Mouse (Mus musculus): ENCODE measurements around the gene Ncor2. TPM values are rescaled to one million over a fixed set of nuclear protein-coding genes. Genes with fewer than 3 reads are reported as not detected.
A peak's percentile ranks its signal among the peaks of the same experiment; 100 is the strongest.

Ncor2 gene
- polyA plus RNA-seq, 1 experiment from 2014 or later = 17.8 TPM

- H3K4me1 ChIP-seq = peaks cover 88% of the 10 kb centered on the region
- DNase-seq (ENCODE audit: extremely low spot score, low spot score) = no peak
- no peak overlapping the region; the same call in 1 of the 2 replicates for H3K4me3 ChIP-seq
- 67% methylated on average over 13 of the region's 13 CpGs for WGBS
- peaks cover 2% of the 10 kb centered on the region for H3K27me3 ChIP-seq (ENCODE audit: poor library complexity, severe bottlenecking)
- no peak overlapping the region for H3K27ac ChIP-seq
- H3K36me3 ChIP-seq (replicated peaks) = no peaks in the 10 kb centered on the region
- no peaks in the 10 kb centered on the region for H3K9me3 ChIP-seq
Observed at GRCm38 (mm10) chr5:125174726-125175672, 4.0 kb downstream of the Ncor2 start.

DNA sequence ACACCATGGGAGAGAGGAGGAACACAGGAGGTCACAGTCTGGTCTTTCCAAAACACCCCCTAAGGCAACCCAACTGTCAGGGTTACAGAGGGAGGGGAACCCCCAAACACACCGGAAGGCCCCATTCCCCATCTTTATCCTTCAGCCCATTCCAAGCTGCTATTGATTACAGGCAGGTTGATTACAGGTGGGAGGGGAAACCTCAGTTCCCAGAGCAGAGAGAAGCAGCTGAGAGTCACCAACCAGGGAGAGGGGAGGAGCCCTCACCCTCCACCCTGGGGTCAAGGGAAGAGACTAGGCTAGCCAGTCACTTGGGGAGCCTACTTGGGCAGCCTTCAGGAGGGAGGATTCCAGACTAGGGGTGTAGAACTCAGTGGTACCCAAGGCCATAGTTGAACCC lies 5.2 kb downstream of the Ncor2 start:
- Histone ChIP-seq H3K27me3 (ENCODE audit: poor library complexity, severe bottlenecking) (no peaks in the 10 kb centered on the region), H3K4me1 (peaks cover 91% of the 10 kb centered on the region), H3K4me3 (no peak overlapping the region), H3K9me3 (no peaks in the 10 kb centered on the region), H3K27ac (peak overlapping the region; percentile 62), H3K36me3 (replicated peaks) (0 out of 2 replicates have a peak, but pooled peaks cover 2% of the 10 kb centered on the region)
- WGBS = 88% methylated on average over 1 of the region's 1 CpGs
- no peak for DNase-seq (ENCODE audit: extremely low spot score, low spot score)

GRCm38 (mm10) chr5:125172831-125173615 lies 6.0 kb downstream of the Ncor2 start:
- WGBS = 72% methylated on average over 12 of the region's 12 CpGs
- Histone ChIP-seq H3K4me3 (no peak overlapping the region), H3K4me1 (peaks cover 92% of the 10 kb centered on the region), H3K9me3 (no peaks in the 10 kb centered on the region), H3K27me3 (ENCODE audit: poor library complexity, severe bottlenecking) (no peaks in the 10 kb centered on the region), H3K36me3 (replicated peaks) (0 out of 2 replicates have a peak, but pooled peaks cover 4% of the 10 kb centered on the region), H3K27ac (peak overlapping the region; percentile 62; the same call in 1 of the 2 replicates)
- no peak for DNase-seq (ENCODE audit: extremely low spot score, low spot score)

DNA sequence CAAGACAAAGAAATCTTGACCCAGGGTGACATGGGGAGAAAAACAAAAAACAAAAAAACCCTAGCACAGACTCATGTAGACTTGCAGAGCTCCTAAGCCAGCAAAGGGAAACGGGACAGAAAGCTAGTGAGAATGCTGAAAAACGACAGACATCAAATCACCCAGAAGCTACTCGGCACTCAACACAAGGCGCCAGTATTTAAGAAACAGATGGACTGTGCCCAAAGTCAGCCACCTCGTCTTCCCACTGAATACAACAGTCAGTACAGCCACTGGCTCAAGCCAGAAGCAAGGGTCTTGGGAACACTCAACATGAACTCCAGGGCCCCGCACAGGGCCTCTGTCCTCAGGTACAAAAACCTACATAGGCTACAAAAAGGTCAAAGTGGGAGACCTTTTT lies 7.8 kb downstream of the Ncor2 start:
- peaks cover 16% of the 10 kb centered on the region for H3K36me3 ChIP-seq (replicated peaks)
- DNase-seq (ENCODE audit: extremely low spot score, low spot score) = no peak
- H3K27me3 ChIP-seq (ENCODE audit: poor library complexity, severe bottlenecking) = no peaks in the 10 kb centered on the region
- H3K4me1 ChIP-seq = peaks cover 91% of the 10 kb centered on the region
- H3K9me3 ChIP-seq = no peaks in the 10 kb centered on the region
- no peak overlapping the region for H3K4me3 ChIP-seq
- 81% methylated on average over 6 of the region's 6 CpGs for WGBS
- peak overlapping the region; percentile 36; the same call in 1 of the 2 replicates for H3K27ac ChIP-seq

GRCm38 (mm10) chr5:125170107-125170842 lies 8.7 kb downstream of the Ncor2 start:
- peak overlapping the region; percentile 13; the same call in 1 of the 2 replicates for H3K27ac ChIP-seq
- peaks cover 90% of the 10 kb centered on the region for H3K4me1 ChIP-seq
- DNase-seq (ENCODE audit: extremely low spot score, low spot score) = no peak
- no peak overlapping the region for H3K4me3 ChIP-seq
- H3K9me3 ChIP-seq = no peaks in the 10 kb centered on the region
- H3K36me3 ChIP-seq (replicated peaks) = peaks cover 16% of the 10 kb centered on the region
- no peaks in the 10 kb centered on the region for H3K27me3 ChIP-seq (ENCODE audit: poor library complexity, severe bottlenecking)
- WGBS = 79% methylated on average over 11 of the region's 11 CpGs

DNA sequence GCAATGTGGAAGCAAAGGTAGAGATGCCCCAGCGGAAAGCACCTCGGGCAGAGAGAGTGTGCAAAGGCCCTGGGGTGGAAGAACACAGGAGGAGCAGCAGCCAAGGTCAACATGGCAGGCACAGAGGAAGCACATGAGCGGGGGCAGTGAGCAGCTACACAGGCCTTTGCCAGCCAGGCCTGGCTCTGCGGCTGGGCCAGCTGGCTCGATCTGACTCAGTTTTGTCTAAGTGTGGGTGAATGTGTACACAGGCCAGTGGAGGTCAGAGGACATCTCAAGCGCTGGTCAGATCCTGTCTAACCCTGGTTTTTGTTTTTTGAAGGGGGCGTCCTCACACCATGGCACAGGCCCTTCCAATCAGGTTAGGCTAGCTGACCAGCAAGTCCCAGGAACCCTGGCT lies 10.9 kb downstream of the Ncor2 start:
- Histone ChIP-seq H3K4me1 (peaks cover 93% of the 10 kb centered on the region), H3K27me3 (ENCODE audit: poor library complexity, severe bottlenecking) (no peaks in the 10 kb centered on the region), H3K9me3 (no peaks in the 10 kb centered on the region), H3K4me3 (no peak overlapping the region), H3K36me3 (replicated peaks) (peaks cover 16% of the 10 kb centered on the region), H3K27ac (no peak overlapping the region)
- 93% methylated on average over 7 of the region's 7 CpGs for WGBS
- no peak for DNase-seq (ENCODE audit: extremely low spot score, low spot score)

- DNase-seq (ENCODE audit: extremely low spot score, low spot score) = no peak
- Histone ChIP-seq H3K9me3 (no peaks in the 10 kb centered on the region), H3K27ac (no peak overlapping the region), H3K4me1 (peaks cover 93% of the 10 kb centered on the region), H3K27me3 (ENCODE audit: poor library complexity, severe bottlenecking) (no peaks in the 10 kb centered on the region), H3K36me3 (replicated peaks) (peaks cover 16% of the 10 kb centered on the region), H3K4me3 (no peak overlapping the region)
- WGBS = 83% methylated on average over 5 of the region's 5 CpGs
Observed at GRCm38 (mm10) chr5:125167524-125167923, 11.5 kb downstream of the Ncor2 start.

GRCm38 (mm10) chr5:125165993-125166392 lies 13.0 kb downstream of the Ncor2 start:
- WGBS = 91% methylated on average over 14 of the region's 14 CpGs
- DNase-seq (ENCODE audit: extremely low spot score, low spot score) = no peak
- Histone ChIP-seq H3K27me3 (ENCODE audit: poor library complexity, severe bottlenecking) (no peaks in the 10 kb centered on the region), H3K9me3 (no peaks in the 10 kb centered on the region), H3K27ac (no peak overlapping the region), H3K4me3 (no peak overlapping the region), H3K4me1 (peaks cover 87% of the 10 kb centered on the region), H3K36me3 (replicated peaks) (peaks cover 16% of the 10 kb centered on the region)

- Histone ChIP-seq H3K4me3 (no peak overlapping the region; the same call in 1 of the 2 replicates), H3K27me3 (ENCODE audit: poor library complexity, severe bottlenecking) (no peaks in the 10 kb centered on the region), H3K9me3 (no peaks in the 10 kb centered on the region), H3K4me1 (peaks cover 87% of the 10 kb centered on the region), H3K36me3 (replicated peaks) (peaks cover 16% of the 10 kb centered on the region), H3K27ac (peak overlapping the region; percentile 73)
- 60% methylated on average over 12 of the region's 12 CpGs for WGBS
- DNase-seq (ENCODE audit: extremely low spot score, low spot score) = no peak
Observed at GRCm38 (mm10) chr5:125164465-125165167, 14.4 kb downstream of the Ncor2 start.

DNA sequence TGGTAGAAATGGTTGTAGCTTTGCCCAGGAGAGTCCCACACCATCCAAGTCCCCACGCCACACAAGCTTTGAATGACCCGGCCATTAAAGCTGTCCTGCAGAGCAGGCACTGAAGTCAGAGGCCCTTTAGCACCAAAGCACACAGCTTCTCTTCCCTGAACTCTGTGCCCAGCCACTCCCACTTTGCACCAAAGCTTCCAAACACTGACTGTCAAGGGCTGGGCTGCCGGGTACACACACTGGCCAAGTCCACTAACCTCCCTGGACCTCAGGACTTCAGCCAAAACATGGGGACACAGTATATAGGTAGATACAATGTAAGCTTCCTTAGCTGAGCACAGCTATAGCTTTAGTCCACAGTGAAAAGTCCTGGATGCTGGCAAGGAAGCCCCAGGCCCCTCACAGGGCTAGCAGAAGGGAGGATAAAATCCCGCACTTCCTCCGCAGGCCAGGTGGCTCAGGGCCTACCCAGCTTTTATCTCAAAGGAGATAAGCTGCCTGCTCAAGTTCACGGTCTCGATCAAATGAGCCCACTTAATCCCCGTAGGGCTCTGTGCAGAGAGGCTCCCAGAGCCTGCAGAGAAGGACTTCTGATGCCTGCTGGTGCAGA lies 15.5 kb downstream of the Ncor2 start:
- 48% methylated on average over 8 of the region's 8 CpGs for WGBS
- Histone ChIP-seq H3K36me3 (replicated peaks) (peaks cover 12% of the 10 kb centered on the region), H3K4me3 (no peak overlapping the region), H3K9me3 (no peaks in the 10 kb centered on the region), H3K27ac (peak overlapping the region; percentile 73), H3K4me1 (peaks cover 89% of the 10 kb centered on the region), H3K27me3 (ENCODE audit: poor library complexity, severe bottlenecking) (no peaks in the 10 kb centered on the region)
- no peak for DNase-seq (ENCODE audit: extremely low spot score, low spot score)

DNA sequence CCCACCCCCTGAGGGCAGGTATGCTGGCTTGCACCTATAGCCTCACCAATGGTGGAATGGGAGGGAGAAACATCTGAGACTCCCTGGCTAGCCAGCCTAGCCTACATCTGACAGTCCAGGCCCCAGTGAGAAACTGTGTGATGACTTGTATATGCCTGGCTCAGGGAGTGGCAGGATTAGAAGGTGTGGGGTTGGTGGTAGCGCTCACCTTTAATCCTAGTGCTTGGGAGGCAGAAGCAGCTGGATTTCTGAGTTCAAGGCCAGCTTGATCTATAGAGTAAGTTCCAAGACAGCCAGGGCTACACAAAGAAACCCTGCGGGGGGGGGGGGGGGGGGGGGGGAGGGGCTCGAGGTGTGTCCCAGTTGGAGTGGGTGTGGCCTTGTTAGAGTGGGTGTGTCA lies 16.6 kb downstream of the Ncor2 start:
- no peak overlapping the region for H3K4me3 ChIP-seq
- no peak for DNase-seq (ENCODE audit: extremely low spot score, low spot score)
- no peaks in the 10 kb centered on the region for H3K9me3 ChIP-seq
- H3K27ac ChIP-seq = no peak overlapping the region
- H3K27me3 ChIP-seq (ENCODE audit: poor library complexity, severe bottlenecking) = no peaks in the 10 kb centered on the region
- WGBS = 71% methylated on average over 1 of the region's 3 CpGs
- H3K4me1 ChIP-seq = peaks cover 92% of the 10 kb centered on the region
- peaks cover 11% of the 10 kb centered on the region for H3K36me3 ChIP-seq (replicated peaks)
